Mouse (Mus musculus): ENCODE measurements around the gene Gdf15. TPM values are rescaled to one million over a fixed set of nuclear protein-coding genes. Genes with fewer than 3 reads are reported as not detected.

Gdf15 gene
- total and polyA plus RNA-seq, 2 experiments from 2014 or later = 0.41 to 1.7 TPM

DNA sequence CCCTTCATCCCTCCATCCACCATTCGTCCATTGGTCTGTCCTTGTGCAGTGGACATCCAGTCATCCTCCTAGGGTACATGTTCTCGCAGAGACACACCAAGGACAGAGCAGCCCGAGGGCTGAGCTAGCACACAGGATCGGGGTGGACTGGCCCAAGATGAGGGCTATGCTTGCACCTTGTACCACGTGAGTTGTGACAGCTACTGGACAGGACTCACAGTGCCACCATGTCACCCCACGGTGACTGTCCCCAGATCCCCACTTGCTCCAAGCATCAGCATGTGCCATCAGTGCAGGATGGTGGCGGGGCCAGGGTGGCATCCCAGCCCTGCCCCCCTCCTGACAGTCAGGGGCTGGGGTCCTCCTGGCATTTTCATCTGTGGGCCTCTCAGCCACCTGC is 27.7 kb downstream of the Gdf15 start:
- Histone ChIP-seq H3K9ac (replicated peaks; ENCODE audit: low read length) (no peak overlapping the region), H3K36me3 (ENCODE audit: insufficient read depth, low read length) (no peaks in the 10 kb centered on the region), H3K27ac (no peak overlapping the region), H3K4me2 (ENCODE audit: low read depth, low read length) (no peak overlapping the region), H3K4me1 (ENCODE audit: insufficient read depth, low read length) (peaks cover 28% of the 10 kb centered on the region), H3K27me3 (ENCODE audit: insufficient read depth, low read length) (no peaks in the 10 kb centered on the region), H3K4me3 (ENCODE audit: low read length) (no peak overlapping the region), H3K9me3 (ENCODE audit: low read length) (no peaks in the 10 kb centered on the region)
- 78% methylated on average over 7 of the region's 7 CpGs for WGBS
- ATAC-seq (no peak), DNase-seq (ENCODE audit: low spot score) (no peak)
- TF ChIP-seq CTCF (IDR thresholded peaks at IDR 0.05; ENCODE audit: low read depth) = no peak

DNA sequence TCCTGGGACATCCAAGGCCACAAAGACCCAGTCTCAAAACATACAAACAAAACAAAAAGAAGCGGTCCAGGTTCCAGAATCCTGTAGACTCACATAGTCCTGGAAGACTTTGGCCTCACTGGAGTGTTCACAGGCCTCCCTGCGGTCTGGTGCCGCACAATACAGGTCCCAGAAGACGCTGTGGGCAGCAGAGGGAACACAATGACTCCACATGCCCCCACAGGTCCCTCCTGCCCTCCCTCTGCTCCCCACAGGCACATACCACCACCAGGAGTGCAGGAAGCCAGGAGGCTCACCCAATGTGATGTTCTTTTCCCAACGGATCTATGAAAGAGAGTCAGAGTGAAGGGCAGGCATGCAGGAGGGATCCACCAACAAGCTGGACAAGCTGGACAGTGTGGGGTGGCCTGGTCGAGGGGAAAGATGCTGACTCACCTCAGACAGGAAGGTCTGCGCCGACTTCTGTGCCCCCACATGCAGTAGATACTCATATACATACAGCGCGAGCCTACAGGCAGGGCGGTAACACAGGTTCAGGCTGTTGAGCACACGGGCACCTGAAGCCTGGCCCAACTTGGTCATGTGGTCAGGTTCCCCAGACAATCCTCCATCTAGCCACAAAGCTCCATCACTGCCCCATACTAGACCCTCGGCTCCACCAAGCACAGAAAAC is 30.0 kb downstream of the Gdf15 start:
- ATAC-seq = no peak
- DNase-seq (ENCODE audit: low spot score) = no peak
- Histone ChIP-seq H3K9ac (replicated peaks; ENCODE audit: low read length) (no peak overlapping the region), H3K4me1 (ENCODE audit: insufficient read depth, low read length) (peaks cover 32% of the 10 kb centered on the region), H3K9me3 (ENCODE audit: low read length) (no peaks in the 10 kb centered on the region), H3K4me3 (ENCODE audit: low read length) (no peak overlapping the region), H3K27ac (no peak overlapping the region), H3K4me2 (ENCODE audit: low read depth, low read length) (no peak overlapping the region), H3K36me3 (ENCODE audit: insufficient read depth, low read length) (no peaks in the 10 kb centered on the region), H3K27me3 (ENCODE audit: insufficient read depth, low read length) (no peaks in the 10 kb centered on the region)
- TF ChIP-seq CTCF (IDR thresholded peaks at IDR 0.05; ENCODE audit: low read depth) = no peak
- 89% methylated on average over 13 of the region's 13 CpGs for WGBS

DNA sequence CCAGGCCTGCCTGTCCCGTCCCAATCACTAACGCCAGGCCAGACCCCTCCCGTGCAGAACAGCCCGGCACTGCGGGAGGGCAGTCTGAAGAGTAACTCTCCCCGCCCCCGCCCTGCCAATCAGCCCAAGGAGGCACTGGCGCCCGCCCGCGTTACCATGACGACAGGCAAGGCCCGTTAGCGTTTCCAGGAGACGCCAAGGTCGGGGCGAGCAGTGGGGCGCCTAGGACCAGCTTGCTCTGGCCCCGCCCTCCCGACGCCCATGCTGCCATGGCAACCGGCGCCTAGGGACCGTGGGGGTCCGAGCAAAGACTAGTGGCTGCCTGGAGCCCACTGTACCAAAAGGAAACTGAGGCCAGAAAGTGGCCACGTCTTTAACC is 31.0 kb downstream of the Gdf15 start:
- 1% methylated on average over 26 of the region's 26 CpGs for WGBS
- Histone ChIP-seq H3K9ac (replicated peaks; ENCODE audit: low read length) (0 out of 2 replicates have a peak overlapping the region, but pooled peaks have one; percentile 13), H3K4me1 (ENCODE audit: insufficient read depth, low read length) (peaks cover 24% of the 10 kb centered on the region)

DNA sequence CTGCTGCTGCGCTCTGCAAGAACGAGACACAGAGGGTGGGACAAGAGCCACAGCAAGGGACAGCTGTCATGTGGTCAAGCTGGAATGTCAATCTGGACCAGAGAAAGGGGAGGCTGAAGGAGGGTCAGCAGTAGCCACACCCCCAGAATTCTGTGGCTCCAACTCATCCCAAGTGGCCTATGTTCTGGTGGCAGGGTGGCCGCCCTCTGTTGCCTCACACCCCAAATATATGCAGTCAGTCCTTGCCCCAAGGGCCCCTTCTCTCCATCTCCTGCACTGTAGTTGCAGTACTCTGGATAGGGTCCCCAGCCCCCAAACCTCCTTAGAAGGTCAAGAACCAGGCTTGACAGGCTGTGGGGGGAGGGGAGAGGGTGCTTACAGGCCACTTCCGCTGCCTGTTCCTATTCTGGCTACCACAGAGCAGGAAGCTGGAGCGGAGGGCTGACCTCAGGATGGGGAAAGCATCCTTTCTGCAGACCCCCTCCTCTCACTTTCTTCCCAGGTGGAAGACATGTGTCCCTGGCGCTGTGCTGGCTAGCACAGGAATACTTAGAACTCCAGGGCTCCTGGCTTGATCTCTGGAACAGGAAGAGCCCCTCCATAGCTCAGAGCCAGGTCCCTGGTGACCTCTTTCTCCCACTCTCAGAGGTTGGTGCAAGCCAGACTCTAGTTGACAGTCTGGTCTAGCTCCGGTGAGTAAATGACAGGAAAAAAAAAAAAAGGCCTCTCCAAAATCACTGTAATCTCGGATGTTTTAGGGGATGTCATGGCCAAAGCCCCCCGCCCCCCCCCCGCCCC is 31.6 kb downstream of the Gdf15 start:
- peak overlapping the region; percentile 14; the same call in 1 of the 2 replicates for H3K4me3 ChIP-seq (ENCODE audit: low read length)
- H3K27me3 ChIP-seq (ENCODE audit: insufficient read depth, low read length) = no peaks in the 10 kb centered on the region
- H3K9me3 ChIP-seq (ENCODE audit: low read length) = no peaks in the 10 kb centered on the region
- 17% methylated on average over 10 of the region's 10 CpGs for WGBS
- H3K9ac ChIP-seq (replicated peaks; ENCODE audit: low read length) = peak overlapping the region; percentile 13; the same call in 1 of the 2 replicates
- ATAC-seq (no peak), DNase-seq (ENCODE audit: low spot score) (peak; percentile 27)
- H3K36me3 ChIP-seq (ENCODE audit: insufficient read depth, low read length) = no peaks in the 10 kb centered on the region
- peak overlapping the region; percentile 48 for H3K4me2 ChIP-seq (ENCODE audit: low read depth, low read length)
- no peak for TF ChIP-seq CTCF (IDR thresholded peaks at IDR 0.05; ENCODE audit: low read depth)
- H3K4me1 ChIP-seq (ENCODE audit: insufficient read depth, low read length) = peaks cover 24% of the 10 kb centered on the region
- peak overlapping the region; percentile 80 for H3K27ac ChIP-seq

More for the DNA sequence above, 31.0 kb downstream of the Gdf15 start:
- H3K4me3 ChIP-seq (ENCODE audit: low read length) = peak overlapping the region; percentile 14; the same call in 1 of the 2 replicates
- DNase-seq (ENCODE audit: low spot score) = peak; percentile 95
- no peak for TF ChIP-seq CTCF (IDR thresholded peaks at IDR 0.05; ENCODE audit: low read depth)
- H3K36me3 ChIP-seq (ENCODE audit: insufficient read depth, low read length) = no peaks in the 10 kb centered on the region
- no peaks in the 10 kb centered on the region for H3K27me3 ChIP-seq (ENCODE audit: insufficient read depth, low read length)
- no peaks in the 10 kb centered on the region for H3K9me3 ChIP-seq (ENCODE audit: low read length)
- peak overlapping the region; percentile 48 for H3K4me2 ChIP-seq (ENCODE audit: low read depth, low read length)
- H3K27ac ChIP-seq = peak overlapping the region; percentile 80; the same call in 1 of the 2 replicates
- ATAC-seq = peak; percentile 63

DNA sequence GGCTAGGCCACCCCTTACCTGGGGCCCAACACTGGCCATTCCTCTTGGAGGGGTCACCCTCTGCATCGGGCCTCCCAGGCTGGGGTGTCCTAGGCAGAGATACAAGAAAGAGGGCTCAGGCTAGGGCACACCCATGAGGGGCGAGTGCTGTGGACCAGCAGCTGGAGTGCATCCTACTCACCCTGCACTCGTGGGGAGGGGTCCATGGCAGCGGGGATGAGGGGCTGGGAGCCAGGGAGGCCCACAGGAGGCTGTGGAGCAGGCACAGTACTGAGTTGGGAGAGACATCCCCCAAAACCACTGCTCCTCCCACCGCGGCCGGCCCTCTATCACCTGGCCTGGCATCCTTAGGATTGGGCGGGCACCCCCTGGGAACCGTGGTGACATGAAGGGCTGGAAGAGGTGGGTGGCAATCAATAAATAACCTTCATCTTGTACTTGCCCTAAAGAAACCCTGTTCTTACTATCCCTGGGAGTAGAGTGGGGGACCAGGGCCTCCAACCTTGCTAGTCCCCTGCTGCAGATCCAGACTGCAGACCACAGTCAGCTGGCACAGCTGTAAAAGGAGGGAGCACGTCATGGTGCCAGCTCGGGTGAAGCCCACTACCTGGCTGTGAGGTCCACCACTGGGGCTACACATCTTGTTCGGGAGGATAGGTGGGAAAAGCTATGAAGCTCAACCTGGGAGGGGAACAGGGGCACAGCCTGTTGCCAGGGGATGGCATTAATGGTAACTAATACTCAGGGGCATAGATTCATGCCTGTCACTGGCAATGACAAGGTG is 32.6 kb downstream of the Gdf15 start:
- H3K9ac ChIP-seq (replicated peaks; ENCODE audit: low read length) = no peak overlapping the region
- H3K4me1 ChIP-seq (ENCODE audit: insufficient read depth, low read length) = peaks cover 31% of the 10 kb centered on the region
- DNase-seq (ENCODE audit: low spot score) (no peak), ATAC-seq (no peak)
- H3K36me3 ChIP-seq (ENCODE audit: insufficient read depth, low read length) = no peaks in the 10 kb centered on the region
- H3K27me3 ChIP-seq (ENCODE audit: insufficient read depth, low read length) = no peaks in the 10 kb centered on the region
- 77% methylated on average over 12 of the region's 12 CpGs for WGBS
- H3K9me3 ChIP-seq (ENCODE audit: low read length) = no peaks in the 10 kb centered on the region
- no peak overlapping the region for H3K4me3 ChIP-seq (ENCODE audit: low read length)
- TF ChIP-seq CTCF (IDR thresholded peaks at IDR 0.05; ENCODE audit: low read depth) = no peak
- H3K4me2 ChIP-seq (ENCODE audit: low read depth, low read length) = no peak overlapping the region
- H3K27ac ChIP-seq = no peak overlapping the region

DNA sequence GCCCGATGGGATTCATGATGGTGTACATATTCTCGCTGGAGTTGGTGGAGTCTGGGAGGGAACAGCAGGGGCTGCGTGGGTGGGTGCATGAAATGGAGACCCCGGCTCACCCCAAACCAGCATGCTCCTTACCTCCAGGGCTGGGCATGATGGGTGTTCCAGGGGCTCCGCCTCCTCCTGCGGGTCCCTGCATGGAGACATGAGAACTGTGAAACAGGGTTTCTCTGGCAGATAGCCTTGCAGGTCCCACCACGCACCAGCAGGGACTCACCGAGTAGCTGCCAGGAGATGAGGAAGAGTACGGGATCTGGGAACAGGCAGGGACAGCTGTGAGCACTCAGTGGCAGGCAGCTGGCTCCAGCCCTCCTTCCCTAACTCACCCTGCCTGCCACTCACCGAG is 33.5 kb downstream of the Gdf15 start:
- Histone ChIP-seq H3K9me3 (ENCODE audit: low read length) (no peaks in the 10 kb centered on the region), H3K4me3 (ENCODE audit: low read length) (peak overlapping the region; percentile 31; the same call in 1 of the 2 replicates), H3K4me2 (ENCODE audit: low read depth, low read length) (peak overlapping the region; percentile 59), H3K4me1 (ENCODE audit: insufficient read depth, low read length) (peaks cover 34% of the 10 kb centered on the region), H3K36me3 (ENCODE audit: insufficient read depth, low read length) (no peaks in the 10 kb centered on the region), H3K27me3 (ENCODE audit: insufficient read depth, low read length) (no peaks in the 10 kb centered on the region), H3K9ac (replicated peaks; ENCODE audit: low read length) (no peak overlapping the region), H3K27ac (no peak overlapping the region)
- ATAC-seq (no peak), DNase-seq (ENCODE audit: low spot score) (no peak)
- TF ChIP-seq CTCF (IDR thresholded peaks at IDR 0.05; ENCODE audit: low read depth) = no peak
- 15% methylated on average over 10 of the region's 10 CpGs for WGBS
